Mouse (Mus musculus) bone marrow macrophage, adult 2 months (primary cell): ENCODE data around the gene Fbxo11.

Source experiments
- CTCF ChIP-seq: IDR thresholded peaks from 2 replicates; pipeline ENCODE4 v1.5.1; 2012; ENCODE audit warnings: low read depth, mild to moderate bottlenecking, low read length, moderate library complexity
- POLR2A ChIP-seq: IDR thresholded peaks from 2 replicates; pipeline ENCODE4 v1.6.1; 2012; ENCODE audit warnings: mild to moderate bottlenecking, low read depth, low read length, borderline replicate concordance

DNA sequence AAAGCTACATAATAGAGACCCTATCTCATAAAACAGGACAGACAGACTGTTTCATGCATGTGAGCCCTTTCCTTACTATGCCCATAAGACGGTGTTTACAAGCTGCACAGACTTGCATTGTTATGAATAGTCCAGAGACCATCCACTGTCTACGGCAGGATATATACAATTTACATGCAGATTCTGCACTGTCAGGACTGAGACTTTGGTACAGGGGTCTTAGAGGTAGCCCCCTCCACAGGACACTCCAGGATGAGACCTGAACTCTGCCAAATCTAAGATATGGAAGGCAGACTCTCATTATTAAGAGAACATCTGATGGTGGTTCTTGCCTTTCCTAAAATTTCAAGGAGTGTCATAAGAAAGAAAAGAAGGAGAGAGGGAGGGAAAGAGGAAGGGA lies 6.8 kb downstream of the Fbxo11 start:
- no peak for TF ChIP-seq CTCF
- no peak for TF ChIP-seq POLR2A
